Mouse (Mus musculus) heart, embryonic 10.5 days (tissue): Measurements from ENCODE around the gene Klhl7. TPM values are rescaled to one million over a fixed set of nuclear protein-coding genes. Genes with fewer than 3 reads are reported as not detected.

Experiments used
- DNase-seq: peaks from one replicate; pipeline ENCODE4 v3.0.0-alpha.2; 2017; ENCODE audit warnings: low spot score
- H3K27ac ChIP-seq: fragments of 300-500 bp; sonication (generic); 2 replicates; pipeline ENCODE4 v1.5.1; 2016; ENCODE audit warnings: mild to moderate bottlenecking
- H3K27me3 ChIP-seq: fragments of 300-500 bp; sonication (generic); 2 replicates; pipeline ENCODE4 v1.6.1; 2016; ENCODE audit warnings: mild to moderate bottlenecking; ENCODE audit not compliant: poor library complexity, insufficient read depth, severe bottlenecking
- H3K36me3 ChIP-seq: fragments of 300-500 bp; sonication (generic); 2 replicates; pipeline ENCODE4 v1.6.1; 2016; ENCODE audit warnings: mild to moderate bottlenecking, moderate library complexity
- H3K4me1 ChIP-seq: fragments of 300-500 bp; sonication (generic); 2 replicates; pipeline ENCODE4 v1.6.1; 2016; ENCODE audit warnings: mild to moderate bottlenecking
- H3K4me3 ChIP-seq: fragments of 300-500 bp; sonication (generic); 2 replicates; pipeline ENCODE4 v1.5.1; 2016; ENCODE audit warnings: mild to moderate bottlenecking, moderate library complexity
- H3K9me3 ChIP-seq: fragments of 300-500 bp; sonication (generic); 2 replicates; pipeline ENCODE4 v1.6.1; 2016; ENCODE audit warnings: mild to moderate bottlenecking, moderate library complexity
- WGBS: fragments of 180-500 bp; shearing (Covaris S2); methylation state at CpG from one replicate; pipeline ENCODE4 v1.1.7; 2016; 5-methylcytosine and 5-hydroxymethylcytosine counted together
- polyA plus RNA-seq: library from polyadenylated mRNA; unstranded; fragments of >200 nt; fragmentation: Nextera tagmentation; extraction: Ambion mirVana; gene quantifications from 2 replicates; pipeline ENCODE4 v1.2.1, GENCODE M21; 2016

Klhl7 gene
- polyA plus RNA-seq, 1 experiment from 2014 or later = 45.0 TPM

- 69% methylated on average over 4 of the region's 4 CpGs for WGBS
- H3K27me3 ChIP-seq = no peaks in the 10 kb centered on the region
- no peak overlapping the region for H3K27ac ChIP-seq
- no peaks in the 10 kb centered on the region for H3K4me1 ChIP-seq
- no peak for DNase-seq
- no peaks in the 10 kb centered on the region for H3K9me3 ChIP-seq
- no peak overlapping the region for H3K4me3 ChIP-seq
- H3K36me3 ChIP-seq = no peaks in the 10 kb centered on the region
These were observed 100.6 kb downstream of the Klhl7 start for GRCm38 (mm10) chr5:24201006-24201405.

DNA sequence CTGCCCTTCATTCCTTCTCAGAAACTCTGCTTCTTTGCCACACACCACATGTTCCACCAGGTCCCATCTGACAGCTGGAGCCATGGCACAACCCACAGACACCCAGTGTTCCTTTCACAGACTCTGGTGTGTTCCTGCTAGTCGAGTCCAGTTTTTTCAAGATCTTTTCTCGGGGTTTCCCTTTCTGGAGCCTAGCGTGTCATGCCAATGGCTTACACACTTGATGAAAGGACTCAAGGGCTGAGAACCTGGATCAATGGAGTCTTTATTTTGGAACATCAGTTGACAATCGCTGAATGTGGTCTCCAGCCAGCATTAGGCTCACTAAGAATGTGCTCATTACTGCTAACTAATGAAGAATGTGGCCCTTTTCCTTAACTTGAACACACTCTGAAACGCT is 102.1 kb downstream of the Klhl7 start:
- H3K27me3 ChIP-seq = no peaks in the 10 kb centered on the region
- H3K36me3 ChIP-seq = no peaks in the 10 kb centered on the region

DNA sequence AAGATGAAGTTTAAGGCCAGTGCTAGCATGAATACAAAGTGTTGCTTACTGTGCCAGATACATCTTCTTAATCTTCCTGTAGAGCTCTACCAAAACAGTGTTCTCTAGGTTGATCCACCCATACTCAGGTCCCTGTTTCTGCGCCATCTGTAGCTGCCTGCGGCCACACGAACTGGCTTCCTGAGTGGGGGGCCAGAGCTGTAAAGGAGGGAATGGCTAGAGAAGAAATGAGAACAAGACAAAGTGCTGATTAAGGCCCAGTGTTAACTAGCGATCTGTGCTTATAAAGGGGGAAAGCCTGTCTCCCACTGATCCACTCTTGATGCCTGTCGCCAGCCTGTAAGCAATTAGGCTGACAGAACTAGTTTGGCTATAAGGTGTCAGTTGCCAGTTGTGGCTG is 102.9 kb downstream of the Klhl7 start:
- Histone ChIP-seq H3K4me1 (no peaks in the 10 kb centered on the region), H3K27me3 (no peaks in the 10 kb centered on the region), H3K4me3 (no peak overlapping the region), H3K27ac (no peak overlapping the region), H3K36me3 (no peaks in the 10 kb centered on the region), H3K9me3 (no peaks in the 10 kb centered on the region)
- no peak for DNase-seq
- 71% methylated on average over 5 of the region's 5 CpGs for WGBS

More for the DNA sequence above, 102.1 kb downstream of the Klhl7 start:
- no peaks in the 10 kb centered on the region for H3K4me1 ChIP-seq
- no peak for DNase-seq
- no peaks in the 10 kb centered on the region for H3K9me3 ChIP-seq
- H3K27ac ChIP-seq = no peak overlapping the region
- H3K4me3 ChIP-seq = no peak overlapping the region
- 80% methylated on average over 5 of the region's 5 CpGs for WGBS

DNA sequence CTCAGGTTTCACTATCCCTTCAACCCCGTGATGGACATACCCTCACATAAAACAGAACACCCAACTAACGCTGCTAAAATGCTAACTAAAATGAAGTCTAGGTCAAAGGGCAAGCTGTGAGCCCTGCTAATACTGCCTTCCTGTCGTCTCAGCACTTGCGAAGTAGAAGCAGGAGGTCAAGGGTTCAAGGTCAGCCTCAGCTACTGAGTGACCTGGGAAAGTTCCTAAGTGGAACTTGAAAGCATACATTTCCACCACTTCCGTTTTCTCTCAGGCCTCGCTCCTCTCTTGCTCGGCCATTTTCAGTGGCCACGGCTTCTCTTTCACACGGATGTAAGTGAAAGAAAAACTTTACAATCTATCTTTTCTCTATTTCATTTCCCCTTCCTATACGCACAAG is 107.6 kb downstream of the Klhl7 start:
- Histone ChIP-seq H3K27me3 (no peaks in the 10 kb centered on the region), H3K4me1 (no peaks in the 10 kb centered on the region), H3K4me3 (no peak overlapping the region), H3K36me3 (no peaks in the 10 kb centered on the region), H3K9me3 (no peaks in the 10 kb centered on the region), H3K27ac (no peak overlapping the region)
- DNase-seq = no peak
- WGBS = 66% methylated on average over 10 of the region's 10 CpGs

DNA sequence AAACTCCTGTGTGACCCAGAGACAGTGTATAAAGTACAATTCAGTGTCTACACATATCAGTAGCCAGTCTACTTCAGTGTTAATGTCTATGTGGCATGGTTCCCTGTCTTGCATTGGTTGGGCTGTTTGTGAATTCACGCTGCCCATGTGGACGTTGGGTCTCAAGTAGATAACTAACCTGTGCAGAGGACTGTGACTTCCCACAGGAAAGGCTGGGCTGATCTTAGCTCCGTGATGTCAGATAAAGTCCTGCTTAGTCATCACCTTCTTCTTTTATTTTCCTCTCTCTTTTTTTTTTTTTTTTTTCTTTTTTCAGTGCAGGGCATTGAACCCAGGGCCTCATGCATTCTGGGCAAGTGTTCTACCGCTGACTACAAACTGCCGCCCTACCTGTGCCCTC is 108.1 kb downstream of the Klhl7 start:
- DNase-seq = no peak
- Histone ChIP-seq H3K27ac (no peak overlapping the region), H3K36me3 (no peaks in the 10 kb centered on the region), H3K9me3 (no peaks in the 10 kb centered on the region), H3K4me3 (no peak overlapping the region), H3K4me1 (no peaks in the 10 kb centered on the region), H3K27me3 (no peaks in the 10 kb centered on the region)
- WGBS = 63% methylated on average over 5 of the region's 5 CpGs

Other genes with a start within 250 kb of the Klhl7 start
- 27.5 and 39.7 TPM in 2 replicates for gene Fam126a, start 69.9 kb upstream of the Klhl7 start, polyA plus RNA-seq
- 15.5 and 18.3 TPM in 2 replicates for gene Nupl2, start 64.4 kb downstream of the Klhl7 start, polyA plus RNA-seq